Mouse (Mus musculus) WW6 (cell line): Measurements from ENCODE around the gene Rgl2.
"Not testable (repeated sequence)": the region's sequence is repeated elsewhere in the genome, so short reads cannot be mapped to it uniquely, and the experiment has no call there.

ENCODE experiments used
- DNase-seq: peaks from one replicate; pipeline ENCODE4 v3.0.0-alpha.2; 2013; ENCODE audit warnings: low read depth, low spot score

Gene Rgl2

GRCm38 (mm10) chr17:33948090-33948904 is 19.0 kb downstream of the Rgl2 start:
- no peak for DNase-seq

- no peak for DNase-seq
Observed at GRCm38 (mm10) chr17:33948905-33949537, 19.7 kb downstream of the Rgl2 start.

- DNase-seq: no peak
Observed at GRCm38 (mm10) chr17:33950131-33950625, 20.8 kb downstream of the Rgl2 start.

GRCm38 (mm10) chr17:33951021-33951946 is 21.9 kb downstream of the Rgl2 start, which contains the start of gene B3galt4:
B3galt4 (minus strand) TSS chr17:33951488.
- peak; percentile 84 for DNase-seq

GRCm38 (mm10) chr17:33952015-33952414 is 22.7 kb downstream of the Rgl2 start:
- DNase-seq: not testable (repeated sequence)

GRCm38 (mm10) chr17:33952879-33953278 is 23.5 kb downstream of the Rgl2 start:
- DNase-seq: no peak

GRCm38 (mm10) chr17:33953310-33953709 is 24.0 kb downstream of the Rgl2 start:
- no peak for DNase-seq

GRCm38 (mm10) chr17:33953961-33954565 is 24.7 kb downstream of the Rgl2 start:
- no peak for DNase-seq

GRCm38 (mm10) chr17:33954646-33955554 is 25.6 kb downstream of the Rgl2 start:
- no peak for DNase-seq

GRCm38 (mm10) chr17:33955555-33956214 is 26.3 kb downstream of the Rgl2 start, which contains the start of the genes Vps52 and Rps18:
Vps52 (plus strand) TSS chr17:33955812.
Rps18 (minus strand) TSS chr17:33956001.
- DNase-seq: peak; percentile 89

GRCm38 (mm10) chr17:33956336-33956735 is 27.0 kb downstream of the Rgl2 start:
- no peak for DNase-seq

GRCm38 (mm10) chr17:33957493-33957892 is 28.1 kb downstream of the Rgl2 start:
- DNase-seq: no peak

GRCm38 (mm10) chr17:33958451-33958850 is 29.1 kb downstream of the Rgl2 start:
- no peak for DNase-seq

- no peak for DNase-seq
Observed at GRCm38 (mm10) chr17:33959135-33959534, 29.8 kb downstream of the Rgl2 start.

- DNase-seq: no peak
Observed at GRCm38 (mm10) chr17:33959948-33960347, 30.6 kb downstream of the Rgl2 start.

GRCm38 (mm10) chr17:33962876-33963275 is 33.5 kb downstream of the Rgl2 start:
- DNase-seq: no peak

GRCm38 (mm10) chr17:33965082-33965845 is 35.9 kb downstream of the Rgl2 start:
- DNase-seq: no peak

- no peak for DNase-seq
Observed at GRCm38 (mm10) chr17:33965846-33966550, 36.7 kb downstream of the Rgl2 start.
